Mouse (Mus musculus) spleen, postnatal 10 days (tissue): ENCODE results near the gene Nudt17.
"Not testable (repeated sequence)": the region's sequence is repeated elsewhere in the genome, so short reads cannot be mapped to it uniquely, and the experiment has no call there.

ENCODE experiments used
- DNase-seq, 2 experiments: peaks; one replicate each; pipeline ENCODE4 v3.0.0; 2021 to 2022; ENCODE audit warnings: low spot score in 2 of 2

Nudt17 gene

GRCm38 (mm10) chr3:96704778-96705177, 3.6 kb downstream of the Nudt17 start:
- peak in 1 of 2 experiments; percentile 60 for DNase-seq

- no peak for DNase-seq
Observed at GRCm38 (mm10) chr3:96701003-96701402, 7.4 kb downstream of the Nudt17 start.

GRCm38 (mm10) chr3:96700376-96700775, 8.0 kb downstream of the Nudt17 start:
- peak in 1 of 2 experiments; percentile 70 for DNase-seq

GRCm38 (mm10) chr3:96698993-96699690, 9.2 kb downstream of the Nudt17 start:
- no peak for DNase-seq

GRCm38 (mm10) chr3:96696766-96697732, 11.3 kb downstream of the Nudt17 start:
- peak; percentile 82 to 88 for DNase-seq

GRCm38 (mm10) chr3:96696198-96696765, 12.1 kb downstream of the Nudt17 start, which contains the start of gene Pias3:
TSS of gene Pias3 (plus strand) at chr3:96696384.
- DNase-seq, result peak; percentile 65 to 76

- DNase-seq, result no peak
Observed at GRCm38 (mm10) chr3:96693579-96693978, 14.8 kb downstream of the Nudt17 start.

GRCm38 (mm10) chr3:96692506-96692905, 15.9 kb downstream of the Nudt17 start:
- DNase-seq, result no peak

- no peak for DNase-seq
Observed at GRCm38 (mm10) chr3:96690298-96690697, 18.1 kb downstream of the Nudt17 start.

- DNase-seq, result no peak
Observed at GRCm38 (mm10) chr3:96688854-96689253, 19.5 kb downstream of the Nudt17 start.

GRCm38 (mm10) chr3:96686057-96686456, 22.3 kb downstream of the Nudt17 start:
- DNase-seq, result not testable (repeated sequence)

- DNase-seq, result no peak
Observed at GRCm38 (mm10) chr3:96684822-96685156, 23.6 kb downstream of the Nudt17 start.

GRCm38 (mm10) chr3:96684151-96684821, 24.1 kb downstream of the Nudt17 start:
- no peak for DNase-seq

- no peak for DNase-seq
Observed at GRCm38 (mm10) chr3:96683496-96683895, 24.9 kb downstream of the Nudt17 start.

- DNase-seq, result no peak
Observed at GRCm38 (mm10) chr3:96680269-96680956, 27.9 kb downstream of the Nudt17 start.

GRCm38 (mm10) chr3:96679159-96679674, 29.1 kb downstream of the Nudt17 start:
- DNase-seq, result no peak

- DNase-seq, result no peak
Observed at GRCm38 (mm10) chr3:96678456-96678855, 29.9 kb downstream of the Nudt17 start.

GRCm38 (mm10) chr3:96675690-96676089, 32.7 kb downstream of the Nudt17 start:
- DNase-seq, result no peak

GRCm38 (mm10) chr3:96675171-96675570, 33.2 kb downstream of the Nudt17 start:
- no peak for DNase-seq

- no peak for DNase-seq
Observed at GRCm38 (mm10) chr3:96674442-96674841, 33.9 kb downstream of the Nudt17 start.

GRCm38 (mm10) chr3:96673514-96673913, 34.8 kb downstream of the Nudt17 start:
- no peak for DNase-seq
